Mouse (Mus musculus) monocyte, adult 2 months (primary cell): ENCODE measurements at regions not wholly inside any gene's neighbourhood (a gene's known extent, or its start where the extent isn't known, plus 50 kb on each side); places are given as distances from the start of the nearest gene placed in this dataset.

Experiments
- DNase-seq, 2 experiments: peaks; one replicate each; pipeline ENCODE4 v3.0.0; 2022; ENCODE audit warnings: low spot score in 2 of 2, low read depth in 1 of 2

GRCm38 (mm10) chr17:9917031-9917430 lies 247.5 kb upstream of the Pabpc6 start:
- DNase-seq: no peak

GRCm38 (mm10) chr17:9910856-9911255 lies 241.3 kb upstream of the Pabpc6 start:
- no peak for DNase-seq

DNA sequence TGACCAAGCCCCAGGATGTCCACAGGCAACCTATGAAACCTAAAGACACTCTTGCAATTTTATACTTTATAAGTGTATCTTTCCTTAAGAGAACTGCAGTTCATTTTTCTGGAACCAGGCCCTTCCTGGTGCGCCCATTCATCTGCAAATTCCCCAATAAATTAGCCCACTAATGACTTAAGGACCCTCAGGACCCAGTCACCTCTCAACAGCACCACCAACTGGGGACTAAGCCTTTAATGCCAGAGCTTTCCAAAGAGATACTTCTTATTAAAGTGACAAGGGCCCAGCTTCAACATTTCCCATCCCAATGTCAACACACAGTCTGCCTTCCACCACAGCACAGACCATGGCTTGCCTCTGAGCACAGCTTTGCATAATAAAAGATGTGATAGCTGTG lies 237.6 kb upstream of the Pabpc6 start:
- DNase-seq: no peak

DNA sequence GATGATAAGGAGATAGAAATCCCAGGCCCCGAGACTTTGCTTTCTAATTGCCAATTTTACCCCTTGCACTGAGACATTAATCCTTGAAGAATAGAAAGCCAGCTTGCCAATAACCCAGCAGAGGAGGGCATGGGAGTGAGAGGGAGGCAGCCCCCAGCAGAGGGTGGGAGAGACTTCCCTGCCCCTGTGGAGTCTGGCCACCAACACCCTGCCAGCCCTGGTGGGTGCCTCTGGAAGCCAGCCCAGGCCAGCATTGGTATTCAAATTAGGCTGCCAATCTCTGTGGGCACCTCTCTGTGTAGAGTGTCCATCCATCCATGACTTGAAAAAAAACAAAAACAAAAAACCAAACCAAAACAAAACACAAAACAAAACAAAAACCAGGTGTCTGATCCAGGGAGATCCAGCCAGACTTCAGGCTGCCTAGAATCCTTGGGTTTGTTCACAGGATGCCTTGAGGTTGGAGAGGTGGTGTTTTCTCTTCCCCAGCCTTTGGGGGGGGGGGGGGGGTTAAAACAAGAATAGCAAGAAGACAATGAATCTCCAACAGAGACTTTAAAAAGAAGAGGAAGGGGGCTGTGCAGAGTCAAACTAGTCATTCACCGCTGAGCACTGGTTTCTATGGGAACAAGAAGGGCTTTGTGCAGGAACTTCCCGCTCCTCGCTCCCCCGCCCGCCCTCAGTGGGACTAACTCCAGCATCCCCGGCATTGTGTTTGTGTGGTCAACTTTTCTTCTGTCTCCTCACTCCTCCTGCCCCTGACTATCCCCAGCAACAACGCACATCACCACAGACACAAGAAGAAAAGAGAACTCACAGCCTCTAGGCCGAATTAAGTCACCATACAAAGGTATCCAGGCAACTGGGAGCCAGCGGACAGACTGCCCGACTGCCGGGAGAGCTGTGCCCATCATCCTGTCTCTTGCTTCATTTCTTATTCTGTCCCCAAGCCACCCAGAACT lies 236.3 kb upstream of the Pabpc6 start:
- DNase-seq: no peak

DNA sequence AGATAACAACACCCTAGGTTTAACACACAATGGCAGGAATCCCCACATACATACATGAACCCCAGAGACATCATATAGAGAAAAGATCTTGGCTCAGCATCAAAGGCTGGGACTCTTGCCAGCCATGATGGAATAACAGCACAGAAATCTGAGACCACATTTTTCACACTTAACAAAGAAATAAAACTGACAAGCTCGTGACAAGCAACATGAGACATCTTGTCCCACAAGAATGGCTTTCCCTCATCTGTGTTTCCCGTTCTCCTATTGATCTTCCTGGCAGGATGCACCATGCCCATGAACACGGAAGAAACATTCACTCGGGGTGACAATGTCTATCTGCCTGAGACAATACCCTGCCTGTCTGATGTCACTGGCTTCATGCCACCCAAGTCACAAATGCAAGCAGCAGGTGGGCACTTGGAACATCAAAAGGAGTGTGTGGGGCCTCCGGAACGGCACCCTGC lies 235.0 kb upstream of the Pabpc6 start:
- no peak for DNase-seq

- no peak for DNase-seq
These were observed 233.8 kb upstream of the Pabpc6 start for GRCm38 (mm10) chr17:9903313-9903712.

- no peak for DNase-seq
These were observed 227.4 kb upstream of the Pabpc6 start for GRCm38 (mm10) chr17:9896964-9897363.

GRCm38 (mm10) chr17:9895686-9896082 lies 226.2 kb upstream of the Pabpc6 start:
- DNase-seq: no peak

GRCm38 (mm10) chr17:9894828-9895685 lies 225.5 kb upstream of the Pabpc6 start:
- no peak for DNase-seq

DNA sequence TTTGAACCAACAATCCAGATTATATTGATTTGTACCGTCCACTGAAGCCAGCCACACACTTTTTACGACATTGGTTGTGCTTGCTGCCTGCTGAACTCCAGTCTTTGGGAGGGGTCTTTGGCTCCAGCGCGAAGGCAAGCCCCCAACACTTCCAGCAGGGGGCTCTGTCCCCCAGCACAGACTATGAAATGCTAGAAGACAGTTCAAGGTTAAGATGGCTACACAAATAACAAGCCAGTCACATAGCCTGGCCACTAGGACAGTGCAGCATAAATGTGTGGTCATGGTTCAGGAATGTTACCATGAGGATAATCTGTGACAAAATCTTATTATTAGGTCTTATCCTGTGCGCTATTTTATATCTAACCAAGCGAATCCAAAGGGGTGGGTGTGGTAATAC lies 224.4 kb upstream of the Pabpc6 start:
- DNase-seq: no peak

GRCm38 (mm10) chr17:9892776-9893175 lies 223.3 kb upstream of the Pabpc6 start:
- DNase-seq: no peak

DNA sequence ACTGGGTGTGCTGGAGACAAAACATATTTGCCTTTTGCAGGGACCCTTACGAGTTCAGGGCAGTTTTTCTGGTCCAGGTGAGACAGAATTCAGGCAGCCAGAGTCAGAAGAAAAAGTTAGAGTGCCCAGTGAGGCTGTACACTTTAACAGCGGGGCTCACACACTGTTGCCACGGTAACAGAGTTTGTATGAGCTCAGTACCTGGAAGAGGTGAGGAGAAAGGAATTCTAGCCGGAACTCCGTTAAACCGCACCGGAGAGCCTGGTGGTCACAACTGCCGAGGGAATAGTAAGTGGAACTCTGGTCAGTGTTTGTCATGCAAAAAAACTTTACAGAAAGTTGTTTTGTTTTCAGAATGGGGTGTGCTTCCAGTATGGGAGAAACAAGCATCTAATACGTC lies 222.6 kb upstream of the Pabpc6 start:
- DNase-seq: no peak

GRCm38 (mm10) chr17:9888494-9888893 lies 219.0 kb upstream of the Pabpc6 start:
- no peak for DNase-seq

DNA sequence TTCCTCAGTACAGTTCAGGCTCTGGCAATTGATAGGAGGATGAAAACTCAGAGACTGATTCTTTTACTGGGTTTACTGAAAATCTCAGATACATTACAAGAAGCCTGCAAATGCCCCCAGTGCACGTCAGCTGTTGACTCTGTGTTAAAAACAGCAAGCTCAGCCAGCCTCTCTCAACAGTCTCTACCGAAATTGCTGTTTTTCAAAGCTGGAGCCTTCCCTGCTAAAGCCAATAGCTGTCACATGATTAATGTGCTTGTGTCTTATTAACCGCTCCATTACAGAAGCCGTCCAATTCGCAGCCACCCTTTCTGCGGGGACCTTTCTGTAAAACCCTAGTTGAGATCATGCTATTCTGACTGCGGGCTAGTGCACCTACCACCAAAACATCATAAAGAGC lies 215.6 kb upstream of the Pabpc6 start:
- DNase-seq: no peak

GRCm38 (mm10) chr17:9882639-9883226 lies 213.2 kb upstream of the Pabpc6 start:
- no peak for DNase-seq

GRCm38 (mm10) chr17:9879556-9880206 lies 210.2 kb upstream of the Pabpc6 start:
- no peak for DNase-seq

GRCm38 (mm10) chr17:9873695-9874094 lies 204.2 kb upstream of the Pabpc6 start:
- DNase-seq: no peak

- no peak for DNase-seq
These were observed 200.7 kb upstream of the Pabpc6 start for GRCm38 (mm10) chr17:9870237-9870636.

- DNase-seq: no peak
These were observed 199.3 kb upstream of the Pabpc6 start for GRCm38 (mm10) chr17:9868747-9869281.

GRCm38 (mm10) chr17:9864254-9864653 lies 194.7 kb upstream of the Pabpc6 start:
- no peak for DNase-seq
